Mouse (Mus musculus) urinary bladder, postnatal 25 days (tissue): ENCODE results near the gene Kin.

Experiments used
- DNase-seq: peaks from one replicate; pipeline ENCODE4 v3.0.0; 2022; ENCODE audit warnings: low spot score

The Kin gene

DNA sequence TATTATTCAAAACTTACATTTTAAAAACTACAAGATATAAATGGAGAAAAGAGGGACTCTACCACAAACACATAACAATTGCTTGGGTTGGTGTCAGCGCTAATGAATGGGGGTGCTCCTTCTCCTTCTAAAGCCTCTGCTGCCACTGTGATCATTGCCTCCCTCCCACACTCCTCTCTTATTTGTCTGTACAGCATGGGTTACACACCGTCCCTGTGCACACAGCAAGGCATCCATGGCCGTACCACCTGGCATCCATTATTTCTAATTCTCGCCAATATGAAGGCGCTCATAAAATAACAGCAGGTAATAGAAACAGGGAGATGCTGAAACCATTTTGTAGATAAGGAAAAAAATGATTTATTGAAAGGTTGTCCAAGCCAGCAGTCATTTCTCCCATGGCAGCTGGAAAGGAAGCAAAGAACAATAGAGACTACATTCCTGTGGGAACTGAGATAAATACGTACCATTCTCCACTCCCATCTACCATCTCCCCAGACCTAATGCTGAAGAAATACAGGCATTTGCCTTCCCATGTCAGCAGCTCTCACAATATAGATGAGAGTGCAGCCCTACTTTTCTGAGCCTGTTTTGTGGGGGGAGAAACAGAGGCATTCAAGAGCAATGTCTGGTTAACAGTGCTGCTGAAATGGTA lies 28.3 kb downstream of the Kin start:
- DNase-seq = no peak

DNA sequence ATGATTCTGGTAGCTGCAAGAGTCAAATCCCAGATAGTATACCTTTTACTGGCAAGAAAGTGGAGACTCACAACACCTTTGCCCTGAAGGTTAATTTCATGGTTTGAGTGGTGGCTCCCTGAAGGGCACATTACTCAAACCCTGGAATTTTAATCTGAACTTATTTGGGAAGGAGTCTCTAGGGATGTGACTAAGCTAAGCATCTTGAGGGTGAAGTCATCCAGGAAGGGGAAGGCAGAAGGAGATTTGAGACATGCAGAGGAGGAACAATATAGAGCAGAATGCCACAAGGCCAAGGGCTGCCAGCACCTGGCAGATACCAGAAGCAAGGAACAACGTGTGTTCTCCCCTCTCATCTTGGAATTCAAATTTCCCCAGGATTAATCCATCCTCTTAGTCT lies 38.4 kb downstream of the Kin start:
- no peak for DNase-seq

DNA sequence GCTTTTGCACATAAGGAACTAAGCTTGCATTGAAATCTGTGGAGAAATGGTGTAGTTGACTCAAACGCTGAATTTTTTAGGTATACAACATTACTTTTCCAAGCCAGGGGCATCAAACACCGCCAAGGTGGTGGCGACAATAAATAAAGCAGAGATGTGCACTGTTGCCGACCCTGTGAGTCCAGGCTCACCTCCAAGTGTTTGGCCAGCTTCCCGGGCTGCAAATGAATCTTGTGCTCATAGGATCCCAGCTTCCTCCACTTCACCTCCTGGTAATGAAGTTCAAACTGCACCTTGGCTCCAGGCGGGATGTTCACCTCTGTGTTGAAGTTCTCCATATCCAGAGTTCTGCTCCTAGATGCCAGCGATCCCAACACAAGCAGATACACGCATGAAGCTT lies 38.9 kb downstream of the Kin start:
- no peak for DNase-seq

DNA sequence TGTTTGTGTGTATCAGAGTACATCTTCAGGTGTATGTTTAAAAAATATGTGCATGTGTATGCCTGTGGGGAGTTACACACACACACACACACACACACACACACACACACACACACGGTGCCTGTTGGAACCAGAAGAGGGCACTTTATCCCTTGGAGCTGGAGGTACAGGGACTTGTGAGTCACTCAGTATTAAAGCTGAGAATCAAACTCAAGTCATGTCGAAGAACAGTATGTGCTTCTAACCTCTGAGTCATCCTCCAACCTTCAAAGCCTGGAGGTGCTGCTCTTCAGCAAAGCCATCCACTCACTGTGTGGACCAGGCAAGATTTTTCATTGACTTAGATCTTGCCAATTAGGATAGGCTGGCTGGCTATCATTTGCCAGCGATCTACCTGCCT lies 41.4 kb downstream of the Kin start:
- no peak for DNase-seq

DNA sequence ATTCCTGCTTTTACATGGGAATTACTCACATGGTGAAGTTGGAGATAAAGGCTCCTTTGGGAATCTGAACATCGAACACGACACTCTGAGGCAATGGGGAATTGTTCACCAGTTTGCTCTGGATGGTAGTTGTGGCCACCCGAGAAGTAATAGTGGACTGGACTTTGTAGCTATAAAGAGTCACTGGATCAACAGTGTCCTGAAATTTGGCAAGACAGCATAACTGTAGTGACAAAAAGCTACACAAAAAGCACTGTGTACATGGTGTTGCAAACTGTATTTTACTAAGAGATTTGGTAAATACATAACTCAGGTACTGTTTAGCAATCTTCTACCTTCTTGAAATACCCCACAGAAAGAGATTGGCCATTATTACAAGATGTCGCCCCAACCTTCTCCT lies 45.7 kb downstream of the Kin start:
- no peak for DNase-seq

DNA sequence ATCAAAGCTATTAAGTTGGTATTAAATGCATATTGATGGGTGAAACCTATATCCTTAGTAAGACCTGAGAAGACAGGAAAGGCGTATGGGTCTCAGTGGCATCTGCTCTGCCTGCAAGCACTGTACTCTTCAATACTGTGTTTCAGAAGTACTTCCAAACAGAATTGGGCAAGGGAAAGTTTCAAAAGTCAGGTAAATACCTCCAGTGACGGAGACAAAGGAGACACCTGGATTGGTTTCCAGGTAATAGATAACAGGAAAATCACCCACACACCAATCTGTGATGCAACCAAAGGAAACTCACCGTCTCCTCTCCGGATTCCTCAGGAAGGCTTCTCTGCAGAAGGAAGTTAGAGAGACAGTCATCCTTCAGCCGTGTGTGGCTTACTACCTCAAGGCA lies 47.1 kb downstream of the Kin start:
- DNase-seq = no peak

DNA sequence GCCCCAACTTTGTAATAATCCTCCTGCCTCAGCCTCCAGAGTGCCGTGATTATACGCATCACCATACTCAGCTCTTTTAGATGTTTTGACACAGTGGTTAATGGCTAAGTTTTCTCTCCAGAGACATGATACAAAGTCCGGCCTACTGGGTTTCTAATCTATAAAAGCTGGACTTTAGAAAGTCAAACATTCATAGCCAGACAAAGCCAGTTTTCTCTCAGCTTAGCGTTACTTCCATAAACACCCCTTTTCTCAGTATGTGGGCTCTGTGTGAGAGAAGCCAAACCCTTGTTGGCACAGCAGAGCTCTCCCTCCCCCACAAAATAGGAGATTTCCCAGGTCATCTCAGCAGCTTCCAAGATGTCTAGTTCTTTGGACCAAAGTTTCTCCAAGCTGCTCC lies 48.2 kb downstream of the Kin start:
- DNase-seq = no peak

DNA sequence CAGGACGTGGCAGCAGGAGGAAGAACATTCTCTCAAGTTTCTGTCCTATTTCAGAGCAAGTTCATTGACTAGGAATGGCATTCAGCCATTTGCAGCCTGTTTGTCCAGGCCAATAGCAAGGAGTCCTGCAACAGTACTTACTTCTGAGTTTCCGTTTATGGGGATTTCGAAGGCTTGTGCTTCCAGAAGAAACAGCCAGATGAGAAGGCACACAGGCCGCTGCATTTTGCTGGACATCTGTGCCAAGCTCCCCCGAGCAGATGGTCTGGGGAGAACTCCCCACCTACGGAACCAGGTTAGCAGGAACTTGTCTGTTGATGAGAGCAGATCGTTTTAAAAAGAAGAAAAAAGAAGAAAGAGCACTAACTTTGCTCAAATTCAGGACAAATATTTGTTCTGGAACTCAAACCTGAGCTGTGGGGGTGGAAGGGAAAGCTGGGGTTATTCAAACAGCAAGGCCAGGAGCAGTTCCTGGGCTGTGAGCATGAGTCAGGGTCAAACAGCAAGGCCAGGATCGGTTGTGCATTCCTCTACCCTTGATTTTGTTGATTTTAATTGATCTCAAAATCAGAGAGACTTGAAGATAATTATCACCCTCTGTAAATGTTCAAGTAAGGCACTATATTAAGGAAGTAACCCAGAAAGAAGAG lies 50.1 kb downstream of the Kin start:
- no peak for DNase-seq

GRCm38 (mm10) chr2:10131296-10131695 lies 50.9 kb downstream of the Kin start, which contains the start of gene Itih2:
Gene Itih2 (minus strand): TSS chr2:10131396.
- no peak for DNase-seq

DNA sequence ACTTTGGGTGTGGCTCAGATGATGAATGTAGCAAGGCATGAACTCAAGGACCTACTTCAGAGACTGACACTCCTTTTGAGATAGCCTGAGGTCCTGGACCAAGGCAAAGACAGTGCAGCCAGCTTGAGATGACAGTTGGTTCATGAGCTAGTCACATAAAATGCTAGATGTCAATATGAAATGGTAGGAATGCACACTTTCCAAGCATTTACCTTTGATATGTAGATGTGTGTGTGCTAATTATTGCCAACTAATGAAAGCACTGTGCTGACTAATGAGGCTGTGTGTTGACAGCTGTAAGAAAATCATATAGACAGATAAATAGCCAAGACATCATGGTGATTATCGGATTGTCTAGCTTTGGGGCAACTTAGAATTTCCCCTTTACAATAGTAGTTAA lies 51.7 kb downstream of the Kin start:
- no peak for DNase-seq

GRCm38 (mm10) chr2:10133941-10134340 lies 53.5 kb downstream of the Kin start:
- DNase-seq = no peak

DNA sequence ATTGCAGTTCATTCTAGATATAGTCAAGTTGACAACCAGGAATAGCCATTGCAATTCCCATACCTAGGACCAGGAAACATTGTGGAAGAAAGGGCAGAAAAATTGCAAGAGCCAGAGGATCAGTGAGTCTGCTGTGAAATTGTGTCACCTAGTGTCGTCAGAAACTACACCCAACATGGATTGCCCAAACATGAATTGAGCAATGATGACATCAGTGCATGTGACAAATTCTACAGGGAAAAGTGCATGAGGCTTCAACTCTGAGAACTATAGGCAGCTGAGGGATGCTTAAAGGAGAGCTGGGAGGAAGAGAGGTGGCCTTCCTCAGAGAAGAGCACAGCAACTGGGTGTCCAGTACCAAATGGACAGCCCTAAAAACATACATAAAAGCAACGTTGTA lies 56.9 kb downstream of the Kin start:
- DNase-seq = no peak

DNA sequence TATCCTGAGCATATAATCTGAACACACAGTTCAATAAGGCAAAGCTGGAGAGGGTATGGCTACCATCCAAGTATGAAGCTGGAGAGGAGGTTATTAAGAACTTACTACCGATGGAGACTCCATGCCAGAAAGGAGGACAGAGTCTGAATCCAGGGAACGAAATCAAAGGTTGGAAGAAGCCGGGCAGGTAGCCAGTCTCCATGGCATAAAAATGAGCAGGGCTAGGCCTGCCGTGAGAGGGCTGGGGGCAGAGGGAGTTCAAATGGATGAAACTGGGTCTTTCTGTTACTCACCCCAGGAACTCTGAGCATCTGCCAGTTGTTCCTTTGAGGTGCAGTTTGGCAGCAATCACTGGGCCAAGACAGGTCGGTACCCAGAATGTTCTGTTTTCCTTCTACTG lies 60.1 kb downstream of the Kin start:
- DNase-seq = no peak
